Mouse (Mus musculus): ENCODE measurements at regions not wholly inside any gene's neighbourhood (a gene's known extent, or its start where the extent isn't known, plus 50 kb on each side); places are given as distances from the start of the nearest gene placed in this dataset.
"Not testable (repeated sequence)": the region's sequence is repeated elsewhere in the genome, so short reads cannot be mapped to it uniquely, and the experiment has no call there.

- CTCF ChIA-PET = interaction anchor here in 1 of 4 experiments (0.7 kb wide), 1 partner anchor 273 kb away, joined by 3 read pairs; no protein-coding TSS in a partner anchor
- POLR2A ChIA-PET = not testable (repeated sequence)
Observed at GRCm38 (mm10) chr1:168601967-168602366, 169.9 kb upstream of the Pbx1 start.

GRCm38 (mm10) chr1:168600461-168601160 is 168.5 kb upstream of the Pbx1 start:
- POLR2A ChIA-PET = no interaction called here

GRCm38 (mm10) chr1:168598191-168598667 is 166.2 kb upstream of the Pbx1 start:
- POLR2A ChIA-PET = no interaction called here

More at GRCm38 (mm10) chr1:168600461-168601160, 168.5 kb upstream of the Pbx1 start:
- CTCF ChIA-PET = interaction anchor here in 1 of 4 experiments (0.6 kb wide), 1 partner anchor 719 kb away, joined by 3 read pairs; no protein-coding TSS in a partner anchor

GRCm38 (mm10) chr1:168597495-168597894 is 165.4 kb upstream of the Pbx1 start:
- CTCF ChIA-PET = no interaction called here

More at GRCm38 (mm10) chr1:168598191-168598667, 166.2 kb upstream of the Pbx1 start:
- CTCF ChIA-PET = no interaction called here

GRCm38 (mm10) chr1:168584137-168584536 is 152.1 kb upstream of the Pbx1 start:
- ChIA-PET CTCF (no interaction called here), POLR2A (no interaction called here)

More at GRCm38 (mm10) chr1:168597495-168597894, 165.4 kb upstream of the Pbx1 start:
- POLR2A ChIA-PET = no interaction called here

DNA sequence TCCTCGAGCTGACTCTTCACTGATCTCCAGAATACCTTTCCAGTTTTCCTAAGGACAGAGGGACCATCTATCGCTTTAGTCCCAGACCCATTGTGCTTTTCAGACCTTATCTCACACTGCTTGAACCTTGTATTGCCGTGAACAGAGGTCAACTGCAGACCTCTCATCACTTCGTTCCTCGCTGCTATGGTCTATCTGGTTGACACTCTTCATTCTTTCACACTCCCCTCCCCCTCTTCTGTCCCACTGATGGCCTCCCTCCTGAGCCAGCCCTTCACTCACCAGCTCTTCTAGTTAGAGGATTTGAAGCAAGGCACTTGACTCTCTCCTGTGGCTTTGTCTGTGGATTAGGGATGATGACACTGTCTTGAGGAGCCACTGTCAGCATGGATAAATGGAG is 150.4 kb upstream of the Pbx1 start:
- POLR2A ChIA-PET = no interaction called here
- CTCF ChIA-PET = no interaction called here

GRCm38 (mm10) chr1:168569930-168570515 is 138.0 kb upstream of the Pbx1 start:
- POLR2A ChIA-PET = no interaction called here

DNA sequence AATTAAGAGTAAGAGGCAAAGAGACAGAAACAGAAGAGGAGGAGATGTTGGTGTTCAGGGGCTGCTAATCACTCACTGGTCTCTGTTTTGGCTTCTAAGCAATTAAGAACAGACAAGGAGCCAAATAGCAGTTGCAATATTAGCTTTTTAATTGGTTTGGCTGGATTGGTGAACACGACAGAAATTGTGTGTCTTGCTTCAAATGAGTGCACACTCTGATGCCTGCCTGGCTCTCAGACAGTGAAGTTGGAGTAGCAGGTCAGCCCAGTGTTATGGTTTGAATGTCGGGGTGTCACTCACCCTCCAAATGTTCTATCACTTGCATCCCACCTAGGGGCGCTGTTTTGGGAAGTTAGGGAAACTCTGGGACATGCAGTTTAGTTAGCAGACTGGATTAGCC is 120.3 kb upstream of the Pbx1 start:
- CTCF ChIA-PET = no interaction called here
- POLR2A ChIA-PET = no interaction called here

More at GRCm38 (mm10) chr1:168569930-168570515, 138.0 kb upstream of the Pbx1 start:
- CTCF ChIA-PET = interaction anchor here in 1 of 4 experiments (0.8 kb wide), 1 partner anchor 213 kb away, joined by 3 read pairs; no protein-coding TSS in a partner anchor

DNA sequence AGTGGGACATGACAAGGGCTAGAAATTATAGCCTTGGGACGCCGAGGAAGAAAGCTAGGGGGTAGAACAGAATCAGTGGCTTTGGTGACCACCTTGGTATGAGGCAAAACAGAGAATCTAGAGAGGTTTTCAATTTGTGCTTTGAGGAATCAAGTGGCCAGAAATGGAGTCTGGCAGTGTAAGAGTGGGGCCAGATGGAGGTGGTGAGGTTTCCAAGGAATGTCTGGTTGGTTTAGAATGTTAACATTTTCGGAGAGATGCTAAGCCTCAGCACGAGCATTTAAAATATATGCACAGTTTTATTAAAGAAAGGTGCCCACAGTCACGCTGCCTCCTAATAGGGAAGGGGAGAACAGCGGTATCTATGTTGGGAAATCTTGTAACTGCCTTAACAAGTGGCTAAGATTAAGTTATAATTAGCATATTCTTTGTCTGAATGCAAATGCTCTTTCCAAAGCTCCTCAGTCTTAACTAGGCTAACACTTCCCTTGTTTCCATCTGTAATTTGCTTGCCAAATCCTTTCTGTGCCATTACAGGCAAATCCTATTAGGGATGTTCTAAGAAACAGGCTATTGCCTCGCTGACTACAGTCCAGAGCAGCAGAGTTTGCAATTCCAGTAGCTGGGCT is 117.9 kb upstream of the Pbx1 start:
- CTCF ChIA-PET = interaction anchor here in 1 of 4 experiments (0.6 kb wide), 1 partner anchor 164 kb away, joined by 3 read pairs; no protein-coding TSS in a partner anchor
- POLR2A ChIA-PET = no interaction called here

DNA sequence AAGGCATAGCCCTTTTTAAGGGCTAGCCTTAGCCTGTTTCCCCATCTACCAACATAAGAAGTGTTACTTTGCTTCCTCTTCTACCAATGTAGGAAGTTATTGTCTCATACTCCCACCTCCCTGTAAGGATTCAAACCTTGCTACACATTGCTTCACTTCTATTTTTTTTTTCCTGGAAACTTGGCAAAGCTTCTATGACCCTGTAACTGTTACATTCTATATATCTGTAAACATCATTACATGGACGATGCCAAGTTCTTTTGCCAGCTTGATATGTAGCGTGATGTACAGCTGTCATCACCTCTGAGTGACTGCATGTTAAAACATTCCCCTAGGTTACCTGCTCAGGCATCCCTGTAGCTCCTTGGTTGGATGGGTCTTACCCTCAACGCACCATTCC is 114.1 kb upstream of the Pbx1 start:
- ChIA-PET CTCF (no interaction called here), POLR2A (no interaction called here)

- ChIA-PET POLR2A (no interaction called here), CTCF (no interaction called here)
Observed at GRCm38 (mm10) chr1:168545072-168545780, 113.2 kb upstream of the Pbx1 start.

GRCm38 (mm10) chr1:168541231-168541630 is 109.2 kb upstream of the Pbx1 start:
- POLR2A ChIA-PET = no interaction called here
- CTCF ChIA-PET = interaction anchor here in 1 of 4 experiments (0.6 kb wide), 1 partner anchor 183 kb away, joined by 5 read pairs; no protein-coding TSS in a partner anchor

GRCm38 (mm10) chr1:168518087-168518486 is 86.0 kb upstream of the Pbx1 start:
- ChIA-PET POLR2A (no interaction called here), CTCF (no interaction called here)

DNA sequence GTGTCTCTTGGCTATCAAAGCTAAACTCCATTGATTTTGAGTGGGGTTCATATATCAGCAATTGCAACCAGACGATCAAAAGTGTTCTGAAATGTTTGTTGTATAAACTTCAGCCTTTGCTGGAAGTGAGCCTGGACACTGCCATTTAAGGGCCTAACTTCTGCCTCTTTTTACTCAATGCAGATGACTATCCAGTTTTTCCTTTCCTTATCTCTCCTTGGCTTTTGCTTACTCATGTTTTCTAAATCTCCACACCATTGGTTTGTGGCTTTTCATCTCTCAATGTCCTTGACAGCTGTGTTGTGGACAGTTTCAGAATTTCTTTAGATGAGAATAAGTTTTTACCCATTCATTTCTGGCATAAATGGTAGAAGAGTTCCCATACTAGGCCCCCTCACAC is 74.3 kb upstream of the Pbx1 start:
- ChIA-PET CTCF (no interaction called here), POLR2A (no interaction called here)

GRCm38 (mm10) chr1:168504773-168505172 is 72.7 kb upstream of the Pbx1 start:
- POLR2A ChIA-PET = no interaction called here
- CTCF ChIA-PET = no interaction called here

GRCm38 (mm10) chr1:168502266-168502665 is 70.2 kb upstream of the Pbx1 start:
- CTCF ChIA-PET = interaction anchor here in 1 of 4 experiments (0.7 kb wide), 1 partner anchor 17 kb away, joined by 5 read pairs; no protein-coding TSS in a partner anchor

GRCm38 (mm10) chr1:168501375-168502169 is 69.5 kb upstream of the Pbx1 start:
- ChIA-PET POLR2A (no interaction called here), CTCF (no interaction called here)

More at GRCm38 (mm10) chr1:168502266-168502665, 70.2 kb upstream of the Pbx1 start:
- POLR2A ChIA-PET = no interaction called here

DNA sequence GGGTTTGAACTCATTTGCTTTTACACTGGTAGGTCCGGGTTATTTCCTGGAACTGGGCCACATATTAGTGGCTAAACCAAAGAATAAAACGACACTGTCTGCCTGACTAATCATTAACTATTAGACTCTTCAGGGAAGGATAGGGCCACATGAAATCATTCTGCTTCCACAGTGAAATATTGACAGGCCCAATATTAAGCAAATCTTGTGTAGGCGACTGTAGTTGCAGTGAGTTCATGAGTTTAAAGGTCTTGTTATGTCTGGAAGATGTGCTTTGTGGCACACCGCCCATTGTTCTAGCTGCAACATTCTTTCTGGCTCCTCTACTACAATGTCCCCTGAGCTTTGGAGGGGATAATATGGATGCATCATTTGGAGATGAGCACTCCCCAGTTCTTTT is 65.7 kb upstream of the Pbx1 start:
- ChIA-PET POLR2A (no interaction called here), CTCF (no interaction called here)
